Mouse (Mus musculus): ENCODE measurements around the gene Fgfrl1. TPM values are rescaled to one million over a fixed set of nuclear protein-coding genes. Genes with fewer than 3 reads are reported as not detected.

Fgfrl1 gene
- polyA plus RNA-seq, 1 experiment from 2014 or later, result 5.6 TPM

GRCm38 (mm10) chr5:108648937-108649576 lies 43.1 kb upstream of the Fgfrl1 start:
- no peaks in the 10 kb centered on the region for H3K27me3 ChIP-seq (ENCODE audit: insufficient read depth, low read length)
- no peak overlapping the region for H3K4me2 ChIP-seq (ENCODE audit: low read depth, low read length)
- no peak overlapping the region for H3K9ac ChIP-seq (replicated peaks)
- H3K4me3 ChIP-seq (ENCODE audit: low read depth, low read length), result no peak overlapping the region
- no peaks in the 10 kb centered on the region for H3K9me3 ChIP-seq (ENCODE audit: low read length)
- H3K4me1 ChIP-seq (ENCODE audit: insufficient read depth), result no peaks in the 10 kb centered on the region
- TF ChIP-seq EP300 (IDR thresholded peaks at IDR 0.05; ENCODE audit: low read depth) (no peak), CTCF (IDR thresholded peaks at IDR 0.05; ENCODE audit: low read depth) (no peak)
- WGBS (ENCODE audit: insufficient replicate concordance), result 85% methylated on average over 11 of the region's 11 CpGs
- no peak for ATAC-seq
- H3K36me3 ChIP-seq (replicated peaks; ENCODE audit: insufficient read depth, low read length), result peaks cover 48% of the 10 kb centered on the region
- no peak overlapping the region for H3K27ac ChIP-seq (ENCODE audit: low read depth)
- DNase-seq, result no peak

- Histone ChIP-seq H3K27ac (ENCODE audit: low read depth) (no peak overlapping the region), H3K9ac (replicated peaks) (no peak overlapping the region), H3K4me1 (ENCODE audit: insufficient read depth) (no peaks in the 10 kb centered on the region), H3K27me3 (ENCODE audit: insufficient read depth, low read length) (no peaks in the 10 kb centered on the region), H3K4me2 (ENCODE audit: low read depth, low read length) (no peak overlapping the region), H3K9me3 (ENCODE audit: low read length) (no peaks in the 10 kb centered on the region), H3K36me3 (replicated peaks; ENCODE audit: insufficient read depth, low read length) (peaks cover 60% of the 10 kb centered on the region), H3K4me3 (ENCODE audit: low read depth, low read length) (no peak overlapping the region)
- TF ChIP-seq CTCF (IDR thresholded peaks at IDR 0.05; ENCODE audit: low read depth) (no peak), EP300 (IDR thresholded peaks at IDR 0.05; ENCODE audit: low read depth) (no peak)
- 92% methylated on average over 7 of the region's 7 CpGs for WGBS (ENCODE audit: insufficient replicate concordance)
- DNase-seq (no peak), ATAC-seq (no peak)
Measured at GRCm38 (mm10) chr5:108650341-108650740, 41.8 kb upstream of the Fgfrl1 start.

- WGBS (ENCODE audit: insufficient replicate concordance), result 74% methylated on average over 5 of the region's 5 CpGs
- Histone ChIP-seq H3K4me1 (ENCODE audit: insufficient read depth) (no peaks in the 10 kb centered on the region), H3K9me3 (ENCODE audit: low read length) (no peaks in the 10 kb centered on the region), H3K9ac (replicated peaks) (no peak overlapping the region), H3K27me3 (ENCODE audit: insufficient read depth, low read length) (no peaks in the 10 kb centered on the region), H3K4me2 (ENCODE audit: low read depth, low read length) (no peak overlapping the region), H3K36me3 (replicated peaks; ENCODE audit: insufficient read depth, low read length) (peaks cover 66% of the 10 kb centered on the region), H3K27ac (ENCODE audit: low read depth) (no peak overlapping the region), H3K4me3 (ENCODE audit: low read depth, low read length) (no peak overlapping the region)
- no peak for DNase-seq
- no peak for TF ChIP-seq CTCF (IDR thresholded peaks at IDR 0.05; ENCODE audit: low read depth)
- TF ChIP-seq EP300 (IDR thresholded peaks at IDR 0.05; ENCODE audit: low read depth), result no peak
- no peak for ATAC-seq
Measured at GRCm38 (mm10) chr5:108651136-108651720, 41.0 kb upstream of the Fgfrl1 start.

- H3K9me3 ChIP-seq (ENCODE audit: low read length), result no peaks in the 10 kb centered on the region
- no peak overlapping the region for H3K4me2 ChIP-seq (ENCODE audit: low read depth, low read length)
- DNase-seq, result peak; percentile 54
- H3K27ac ChIP-seq (ENCODE audit: low read depth), result no peak overlapping the region
- 50% methylated on average over 1 of the region's 1 CpGs for WGBS (ENCODE audit: insufficient replicate concordance)
- peak; percentile 78 for ATAC-seq
- H3K4me1 ChIP-seq (ENCODE audit: insufficient read depth), result no peaks in the 10 kb centered on the region
- no peak for TF ChIP-seq EP300 (IDR thresholded peaks at IDR 0.05; ENCODE audit: low read depth)
- peak; percentile 84 for TF ChIP-seq CTCF (IDR thresholded peaks at IDR 0.05; ENCODE audit: low read depth)
- peaks cover 62% of the 10 kb centered on the region for H3K36me3 ChIP-seq (replicated peaks; ENCODE audit: insufficient read depth, low read length)
- H3K9ac ChIP-seq (replicated peaks), result no peak overlapping the region
- no peaks in the 10 kb centered on the region for H3K27me3 ChIP-seq (ENCODE audit: insufficient read depth, low read length)
- no peak overlapping the region for H3K4me3 ChIP-seq (ENCODE audit: low read depth, low read length)
Measured at GRCm38 (mm10) chr5:108651823-108652222, 40.4 kb upstream of the Fgfrl1 start.

GRCm38 (mm10) chr5:108653341-108653740 lies 38.8 kb upstream of the Fgfrl1 start:
- ATAC-seq, result no peak
- WGBS (ENCODE audit: insufficient replicate concordance), result 80% methylated on average over 6 of the region's 6 CpGs
- peaks cover 57% of the 10 kb centered on the region for H3K36me3 ChIP-seq (replicated peaks; ENCODE audit: insufficient read depth, low read length)

GRCm38 (mm10) chr5:108654444-108654990 lies 37.7 kb upstream of the Fgfrl1 start:
- Histone ChIP-seq H3K4me1 (ENCODE audit: insufficient read depth) (peaks cover 5% of the 10 kb centered on the region), H3K27me3 (ENCODE audit: insufficient read depth, low read length) (no peaks in the 10 kb centered on the region), H3K9ac (replicated peaks) (no peak overlapping the region), H3K4me3 (ENCODE audit: low read depth, low read length) (no peak overlapping the region), H3K27ac (ENCODE audit: low read depth) (no peak overlapping the region), H3K4me2 (ENCODE audit: low read depth, low read length) (no peak overlapping the region), H3K36me3 (replicated peaks; ENCODE audit: insufficient read depth, low read length) (peaks cover 46% of the 10 kb centered on the region), H3K9me3 (ENCODE audit: low read length) (no peaks in the 10 kb centered on the region)
- DNase-seq, result no peak
- no peak for TF ChIP-seq EP300 (IDR thresholded peaks at IDR 0.05; ENCODE audit: low read depth)
- no peak for TF ChIP-seq CTCF (IDR thresholded peaks at IDR 0.05; ENCODE audit: low read depth)
- ATAC-seq, result no peak
- 80% methylated on average over 10 of the region's 10 CpGs for WGBS (ENCODE audit: insufficient replicate concordance)

More at GRCm38 (mm10) chr5:108653341-108653740, 38.8 kb upstream of the Fgfrl1 start:
- no peak for TF ChIP-seq EP300 (IDR thresholded peaks at IDR 0.05; ENCODE audit: low read depth)
- no peak for TF ChIP-seq CTCF (IDR thresholded peaks at IDR 0.05; ENCODE audit: low read depth)
- no peaks in the 10 kb centered on the region for H3K4me1 ChIP-seq (ENCODE audit: insufficient read depth)
- no peak for DNase-seq
- H3K9me3 ChIP-seq (ENCODE audit: low read length), result no peaks in the 10 kb centered on the region
- no peak overlapping the region for H3K9ac ChIP-seq (replicated peaks)
- H3K4me3 ChIP-seq (ENCODE audit: low read depth, low read length), result no peak overlapping the region
- H3K27me3 ChIP-seq (ENCODE audit: insufficient read depth, low read length), result no peaks in the 10 kb centered on the region
- H3K27ac ChIP-seq (ENCODE audit: low read depth), result no peak overlapping the region
- no peak overlapping the region for H3K4me2 ChIP-seq (ENCODE audit: low read depth, low read length)

Measured in liver, postnatal 0 days (tissue).